Mouse (Mus musculus): Measurements from ENCODE around the gene Cenpc1. TPM values are rescaled to one million over a fixed set of nuclear protein-coding genes. Genes with fewer than 3 reads are reported as not detected.

Cenpc1 gene
- 10.0 and 10.4 TPM in 2 replicates for polyA plus RNA-seq (2015; fragmentation: Nextera tagmentation; extraction: Ambion mirVana)

- H3K9me3 ChIP-seq (ENCODE audit: control insufficient read depth) = no peaks in the 10 kb centered on the region
- WGBS = under 1% methylated on average over 60 of the region's 60 CpGs
- peak within 1 kb of the TSS; percentile 86 for H3K4me3 ChIP-seq (ENCODE audit: low read depth, low read length)
- peak within 1 kb of the TSS; percentile 75 for H3K9ac ChIP-seq (ENCODE audit: low read depth, low read length)
- no peak for TF ChIP-seq CTCF (IDR thresholded peaks at IDR 0.05; ENCODE audit: low read depth)
- peak within 1 kb of the TSS; percentile 66 for H3K4me2 ChIP-seq (replicated peaks; ENCODE audit: low read depth)
- no peaks in the 10 kb centered on the region for H3K4me1 ChIP-seq (replicated peaks; ENCODE audit: control insufficient read depth, insufficient read depth, low read length)
- no peaks in the 10 kb centered on the region for H3K27me3 ChIP-seq (replicated peaks; ENCODE audit: control insufficient read depth, insufficient read depth, low read length)
- peak; percentile 97 for ATAC-seq
- H3K27ac ChIP-seq (ENCODE audit: low read depth, low read length) = peak within 1 kb of the TSS; percentile 89
- no peaks in the 10 kb centered on the region for H3K36me3 ChIP-seq (ENCODE audit: control insufficient read depth, insufficient read depth)
Measured at GRCm38 (mm10) chr5:86065101-86065875, at the start of gene Cenpc1. Gene Cenpc1, minus strand, starts transcription at chr5:86065583.

- H3K36me3 ChIP-seq (ENCODE audit: control insufficient read depth, insufficient read depth) = peaks cover 26% of the 10 kb centered on the region
- no peaks in the 10 kb centered on the region for H3K27me3 ChIP-seq (replicated peaks; ENCODE audit: control insufficient read depth, insufficient read depth, low read length)
- no peak overlapping the region for H3K4me3 ChIP-seq (ENCODE audit: low read depth, low read length)
- 74% methylated on average over 1 of the region's 1 CpGs for WGBS
- no peak for TF ChIP-seq CTCF (IDR thresholded peaks at IDR 0.05; ENCODE audit: low read depth)
- H3K4me1 ChIP-seq (replicated peaks; ENCODE audit: control insufficient read depth, insufficient read depth, low read length) = no peaks in the 10 kb centered on the region
- H3K27ac ChIP-seq (ENCODE audit: low read depth, low read length) = no peak overlapping the region
- H3K9ac ChIP-seq (ENCODE audit: low read depth, low read length) = no peak overlapping the region
- no peak for ATAC-seq
- H3K4me2 ChIP-seq (replicated peaks; ENCODE audit: low read depth) = no peak overlapping the region
- no peaks in the 10 kb centered on the region for H3K9me3 ChIP-seq (ENCODE audit: control insufficient read depth)
Measured at GRCm38 (mm10) chr5:86113997-86114396, 48.6 kb upstream of the Cenpc1 start.

GRCm38 (mm10) chr5:86113037-86113436, 47.7 kb upstream of the Cenpc1 start:
- 79% methylated on average over 2 of the region's 2 CpGs for WGBS
- H3K27me3 ChIP-seq (replicated peaks; ENCODE audit: control insufficient read depth, insufficient read depth, low read length) = no peaks in the 10 kb centered on the region

DNA sequence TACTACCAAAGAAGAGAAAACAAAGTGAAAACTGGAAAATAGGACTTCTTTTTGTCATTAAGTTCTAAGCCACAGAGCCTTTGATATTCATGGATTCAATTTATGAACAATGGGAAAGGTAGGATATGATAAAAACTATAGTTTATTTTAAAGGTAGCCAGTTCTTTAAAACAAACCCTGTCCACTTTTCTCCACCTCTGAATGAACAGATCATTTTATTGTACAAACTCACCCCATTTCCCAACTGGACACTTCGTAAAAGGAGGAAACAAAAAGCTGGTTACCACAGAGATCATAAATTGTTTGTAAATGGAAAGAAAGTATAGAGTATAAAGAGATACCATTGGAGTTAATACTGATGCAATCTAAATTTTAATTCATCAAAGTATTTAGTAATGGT, 45.7 kb upstream of the Cenpc1 start:
- Histone ChIP-seq H3K9me3 (ENCODE audit: control insufficient read depth) (no peaks in the 10 kb centered on the region), H3K27me3 (replicated peaks; ENCODE audit: control insufficient read depth, insufficient read depth, low read length) (no peaks in the 10 kb centered on the region), H3K4me3 (ENCODE audit: low read depth, low read length) (no peak overlapping the region), H3K36me3 (ENCODE audit: control insufficient read depth, insufficient read depth) (peaks cover 24% of the 10 kb centered on the region), H3K4me1 (replicated peaks; ENCODE audit: control insufficient read depth, insufficient read depth, low read length) (no peaks in the 10 kb centered on the region), H3K9ac (ENCODE audit: low read depth, low read length) (no peak overlapping the region), H3K4me2 (replicated peaks; ENCODE audit: low read depth) (no peak overlapping the region), H3K27ac (ENCODE audit: low read depth, low read length) (no peak overlapping the region)
- TF ChIP-seq CTCF (IDR thresholded peaks at IDR 0.05; ENCODE audit: low read depth) = no peak
- WGBS = 98% methylated on average over 1 of the region's 1 CpGs
- no peak for ATAC-seq

More at GRCm38 (mm10) chr5:86113037-86113436, 47.7 kb upstream of the Cenpc1 start:
- Histone ChIP-seq H3K4me3 (ENCODE audit: low read depth, low read length) (no peak overlapping the region), H3K9me3 (ENCODE audit: control insufficient read depth) (no peaks in the 10 kb centered on the region), H3K36me3 (ENCODE audit: control insufficient read depth, insufficient read depth) (peaks cover 20% of the 10 kb centered on the region), H3K4me1 (replicated peaks; ENCODE audit: control insufficient read depth, insufficient read depth, low read length) (no peaks in the 10 kb centered on the region), H3K9ac (ENCODE audit: low read depth, low read length) (no peak overlapping the region), H3K4me2 (replicated peaks; ENCODE audit: low read depth) (no peak overlapping the region), H3K27ac (ENCODE audit: low read depth, low read length) (no peak overlapping the region)
- ATAC-seq = no peak
- TF ChIP-seq CTCF (IDR thresholded peaks at IDR 0.05; ENCODE audit: low read depth) = no peak

- Histone ChIP-seq H3K4me1 (replicated peaks; ENCODE audit: control insufficient read depth, insufficient read depth, low read length) (no peaks in the 10 kb centered on the region), H3K36me3 (ENCODE audit: control insufficient read depth, insufficient read depth) (peaks cover 8% of the 10 kb centered on the region; the same call in 1 of the 2 replicates), H3K27ac (ENCODE audit: low read depth, low read length) (no peak overlapping the region), H3K9me3 (ENCODE audit: control insufficient read depth) (no peaks in the 10 kb centered on the region), H3K9ac (ENCODE audit: low read depth, low read length) (no peak overlapping the region), H3K27me3 (replicated peaks; ENCODE audit: control insufficient read depth, insufficient read depth, low read length) (no peaks in the 10 kb centered on the region), H3K4me2 (replicated peaks; ENCODE audit: low read depth) (no peak overlapping the region), H3K4me3 (ENCODE audit: low read depth, low read length) (no peak overlapping the region)
- WGBS = 92% methylated on average over 2 of the region's 2 CpGs
- no peak for ATAC-seq
- TF ChIP-seq CTCF (IDR thresholded peaks at IDR 0.05; ENCODE audit: low read depth) = no peak
Measured at GRCm38 (mm10) chr5:86106610-86107009, 41.2 kb upstream of the Cenpc1 start.

DNA sequence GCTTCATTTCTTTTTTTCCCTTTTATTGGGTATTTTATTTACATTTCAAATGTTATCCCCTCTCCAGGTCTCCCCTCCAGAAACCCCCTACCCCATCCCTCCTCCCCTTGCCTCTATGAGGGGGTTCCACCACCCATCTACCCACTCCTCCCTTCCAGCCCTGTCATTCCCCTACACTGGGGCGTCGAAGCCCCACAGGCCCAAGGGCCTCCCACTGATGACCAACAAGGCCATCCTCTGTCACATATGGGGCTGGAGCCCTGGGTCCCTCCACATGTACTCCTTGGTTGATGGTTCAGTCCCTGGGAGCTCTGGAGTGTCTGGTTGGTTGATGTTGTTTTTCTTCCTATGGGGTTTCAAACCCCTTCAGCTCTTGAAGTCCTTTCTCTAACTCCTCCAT, 36.8 kb upstream of the Cenpc1 start:
- Histone ChIP-seq H3K9me3 (ENCODE audit: control insufficient read depth) (no peaks in the 10 kb centered on the region), H3K27me3 (replicated peaks; ENCODE audit: control insufficient read depth, insufficient read depth, low read length) (no peaks in the 10 kb centered on the region), H3K4me2 (replicated peaks; ENCODE audit: low read depth) (no peak overlapping the region), H3K27ac (ENCODE audit: low read depth, low read length) (no peak overlapping the region), H3K4me1 (replicated peaks; ENCODE audit: control insufficient read depth, insufficient read depth, low read length) (no peaks in the 10 kb centered on the region), H3K36me3 (ENCODE audit: control insufficient read depth, insufficient read depth) (no peaks in the 10 kb centered on the region), H3K4me3 (ENCODE audit: low read depth, low read length) (no peak overlapping the region), H3K9ac (ENCODE audit: low read depth, low read length) (no peak overlapping the region)
- no peak for ATAC-seq
- TF ChIP-seq CTCF (IDR thresholded peaks at IDR 0.05; ENCODE audit: low read depth) = no peak
- 100% methylated on average over 2 of the region's 2 CpGs for WGBS
